ENCODE assay signal across 8 mouse cellular contexts in genomic region chr7:102686944-102687501, GRCm38 (mm10). TPM values are rescaled to one million over a fixed set of nuclear protein-coding genes. Genes with fewer than 3 reads are reported as not detected.
A peak's percentile ranks its signal among the peaks of the same experiment; 100 is the strongest.
DNase-seq lines count a peak whose midpoint lies in the region; ATAC-seq and TF ChIP-seq lines count a peak whose summit lies in the region.

Gene Trim68, minus strand, starts transcription at chr7:102687327.

- H3K27ac ChIP-seq in ES-E14 (ENCODE audit: insufficient read depth, low read depth, low read length, poor library complexity, severe bottlenecking), result no peak within 1 kb of the TSS
- no peak within 1 kb of the TSS for H3K27ac ChIP-seq in cerebellum, adult 2 months (ENCODE audit: insufficient read depth, low read length)
- 0 out of 2 replicates have a peak within 1 kb of the TSS, but pooled peaks have one; percentile 50 for H3K27ac ChIP-seq in forebrain, postnatal 0 days (ENCODE audit: low read depth, low read length)
- H3K27ac ChIP-seq in lung, embryonic 15.5 days, result peak within 1 kb of the TSS; percentile 89

- under 1% methylated on average over 40 of the region's 40 CpGs for WGBS in cerebellum, adult 2 months
- 1% methylated on average over 40 of the region's 40 CpGs for WGBS in forebrain, postnatal 0 days
- WGBS in lung, embryonic 15.5 days, result under 1% methylated on average over 39 of the region's 40 CpGs

- ATAC-seq in forebrain, postnatal 0 days, result peak; percentile 100
- ATAC-seq in lung, embryonic 15.5 days (ENCODE audit: borderline replicate concordance, extremely low read depth, low FRiP score, low TSS enrichment), result peak; percentile 99

- peak; percentile 75 for DNase-seq in ES-E14 (ENCODE audit: low read depth, low spot score)
- peak; percentile 71 to 79 for DNase-seq in cerebellum, adult 2 months
- peak; percentile 90 for DNase-seq in forebrain, postnatal 0 days
- DNase-seq in heart, postnatal 4 days, result peak; percentile 90
- DNase-seq in layer of hippocampus, adult 8-10 months (ENCODE audit: low spot score in 2 of 2), result peak; percentile 85
- DNase-seq in ovary, adult 18-20 months (ENCODE audit: low spot score), result peak; percentile 89
- DNase-seq in thymus, postnatal 0 days (ENCODE audit: low spot score), result peak; percentile 94

- in situ Hi-C loops in ES-E14 (cut with MboI; ENCODE audit: low sequenced_read_pairs in 2 of 2, unreplicated experiment in 2 of 2), result no loop called here

- H3K4me2 ChIP-seq in forebrain, postnatal 0 days (ENCODE audit: low read depth), result peak within 1 kb of the TSS; percentile 79
- H3K4me2 ChIP-seq in lung, embryonic 15.5 days, result peak within 1 kb of the TSS; percentile 75

- no peaks in the 10 kb centered on the region for H3K36me3 ChIP-seq in ES-E14 (ENCODE audit: control insufficient read depth, insufficient read depth, low read length, poor library complexity, severe bottlenecking)
- no peaks in the 10 kb centered on the region for H3K36me3 ChIP-seq in forebrain, postnatal 0 days (ENCODE audit: insufficient read depth)
- H3K36me3 ChIP-seq in lung, embryonic 15.5 days, result no peaks in the 10 kb centered on the region

- H3K9me3 ChIP-seq in ES-E14 (ENCODE audit: control insufficient read depth, insufficient read depth, low read depth, low read length), result no peaks in the 10 kb centered on the region
- H3K9me3 ChIP-seq in forebrain, postnatal 0 days (ENCODE audit: low read length), result no peaks in the 10 kb centered on the region
- no peaks in the 10 kb centered on the region for H3K9me3 ChIP-seq in lung, embryonic 15.5 days

- no peaks in the 10 kb centered on the region for H3K27me3 ChIP-seq in cerebellum, adult 2 months (ENCODE audit: control insufficient read depth, insufficient read depth, low read length)
- H3K27me3 ChIP-seq in forebrain, postnatal 0 days (ENCODE audit: insufficient read depth, low read length), result no peaks in the 10 kb centered on the region
- no peaks in the 10 kb centered on the region for H3K27me3 ChIP-seq in lung, embryonic 15.5 days

- peak within 1 kb of the TSS; percentile 74 for H3K9ac ChIP-seq in ES-E14 (ENCODE audit: insufficient read depth, low read depth, low read length, poor library complexity, severe bottlenecking)
- H3K9ac ChIP-seq in forebrain, postnatal 0 days, result peak within 1 kb of the TSS; percentile 56
- peak within 1 kb of the TSS; percentile 68 for H3K9ac ChIP-seq in lung, embryonic 15.5 days

- no peak for TF ChIP-seq CTCF in cerebellum, adult 2 months (IDR thresholded peaks at IDR 0.05; ENCODE audit: borderline replicate concordance, insufficient read depth, low read depth, low read length)
- no peak for TF ChIP-seq CTCF in forebrain, postnatal 0 days (IDR thresholded peaks at IDR 0.05; ENCODE audit: low read depth)

- peak within 1 kb of the TSS; percentile 71 to 80 for H3K4me3 ChIP-seq in ES-E14 (ENCODE audit: insufficient read depth in 1 of 2, low read depth in 1 of 2, low read length in 2 of 2, poor library complexity in 1 of 2, severe bottlenecking in 1 of 2)
- H3K4me3 ChIP-seq in cerebellum, adult 2 months (replicated peaks; ENCODE audit: insufficient read depth, low read depth, low read length), result peak within 1 kb of the TSS; percentile 62
- H3K4me3 ChIP-seq in forebrain, postnatal 0 days (ENCODE audit: low read depth, low read length), result peak within 1 kb of the TSS; percentile 60
- peak within 1 kb of the TSS; percentile 72 for H3K4me3 ChIP-seq in lung, embryonic 15.5 days

- H3K4me1 ChIP-seq in ES-E14 (ENCODE audit: control insufficient read depth in 2 of 2, insufficient read depth in 2 of 2, low read length in 2 of 2, poor library complexity in 1 of 2), result no peaks in the 10 kb centered on the region; a peak in 1 of 4 replicates
- H3K4me1 ChIP-seq in cerebellum, adult 2 months (ENCODE audit: control insufficient read depth, insufficient read depth, low read length), result no peaks in the 10 kb centered on the region
- no peaks in the 10 kb centered on the region; the same call in 1 of the 2 replicates for H3K4me1 ChIP-seq in forebrain, postnatal 0 days (ENCODE audit: insufficient read depth)
- peaks cover 7% of the 10 kb centered on the region; the same call in 1 of the 2 replicates for H3K4me1 ChIP-seq in lung, embryonic 15.5 days

- TF ChIP-seq POLR2A in cerebellum, adult 2 months (IDR thresholded peaks at IDR 0.05; ENCODE audit: borderline replicate concordance, insufficient read depth, low read length), result no peak

TF ChIP-seq in ES-E14, 5 proteins besides CTCF, POLR2A, EP300 and RAD21:
- TF ChIP-seq CHD2 (IDR thresholded peaks at IDR 0.05; ENCODE audit: low read depth, low read length), result 0 out of 2 replicates have a peak, but pooled peaks have one; percentile 27
- no peak for TF ChIP-seq ZNF384 (IDR thresholded peaks at IDR 0.05; ENCODE audit: low read depth, low read length)
- 0 out of 2 replicates have a peak, but pooled peaks have one; percentile 19 for TF ChIP-seq HCFC1 (IDR thresholded peaks at IDR 0.05; ENCODE audit: borderline replicate concordance, insufficient read depth, low read length)
- no peak for TF ChIP-seq MAFK (IDR thresholded peaks at IDR 0.05; ENCODE audit: insufficient read depth, low read depth, low read length)

RNA-seq across cellular contexts. Expression of gene Trim68, which starts in this region (rescaled TPM):
- 3.1 and 3.9 TPM in 2 replicates for total RNA-seq in ES-E14 (2012; rRNA removed)
- 7.2 and 7.8 TPM in 2 replicates for polyA plus RNA-seq in cerebellum, adult 2 months (2012; rRNA removed)
- 4.2 and 6.8 TPM in 2 replicates for total RNA-seq in forebrain, postnatal 0 days (2014; rRNA removed)
- 2.2 and 4.0 TPM in 2 replicates for polyA plus RNA-seq in forebrain, postnatal 0 days (2015; fragmentation: Nextera tagmentation; extraction: Ambion mirVana)
- total RNA-seq in heart, postnatal 4 days (2021), result 1 to 10 TPM; 8.3 to 9.6 TPM
- total RNA-seq in layer of hippocampus, adult 8-10 months (2022), result 1 to 10 TPM; 6.8 to 8.6 (median 8.0) TPM
- polyA plus RNA-seq in lung, embryonic 15.5 days (2015; fragmentation: Nextera tagmentation; extraction: Ambion mirVana), result 13.2 and 14.0 TPM in 2 replicates
- 8.1 and 8.6 TPM in 2 replicates for polyA plus RNA-seq in thymus, postnatal 0 days (2015; fragmentation: Nextera tagmentation; extraction: Ambion mirVana)

Comparison
In these comparisons a context has a peak if more than half of its experiments do, and no peak if none do; other contexts are left out.
1. H3K27ac ChIP-seq: peak in forebrain, postnatal 0 days (single experiment) and lung, embryonic 15.5 days (single experiment); none in ES-E14 (single experiment) and cerebellum, adult 2 months (single experiment).
2. Peak in every context shown above with its lines, with median percentiles within 50 percentile points of each other: DNase-seq, H3K4me3 ChIP-seq and H3K9ac ChIP-seq.